Comparison of ENCODE assay signal across 16 mouse cellular contexts in the genomic region with DNA sequence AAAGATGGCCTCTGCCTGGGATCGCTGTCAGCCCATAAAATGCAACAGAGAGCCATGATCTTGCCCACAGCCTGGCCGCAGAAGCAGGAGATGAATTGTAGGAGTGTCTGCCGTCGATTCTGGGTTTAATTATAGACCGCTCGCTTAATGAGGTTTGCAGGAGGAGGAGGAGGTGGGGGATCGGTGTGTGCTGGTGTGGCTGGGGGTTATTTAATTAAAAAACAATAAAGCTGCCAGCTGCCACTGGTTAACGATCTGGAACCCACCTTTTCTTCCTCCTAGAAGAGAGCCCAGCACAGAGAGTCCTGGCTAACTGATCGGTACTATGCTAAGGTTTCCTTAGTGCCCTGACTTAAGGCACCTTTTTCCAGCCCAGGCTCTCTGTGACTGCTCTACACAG.
DNase-seq lines count a peak whose midpoint lies in the region; ATAC-seq and TF ChIP-seq lines count a peak whose summit lies in the region.
"Had no signal": no experiment of that assay in that cellular context is flagged by ENCODE, and none has a peak within 500 bp of the region (broad histone marks: within the 10 kb centered on the region; RNA-seq: fewer than 3 reads in every experiment).

No protein-coding gene starts in this region.

- H3K27me3 ChIP-seq in kidney, embryonic 15.5 days = peaks cover 78% of the 10 kb centered on the region
- no peaks in the 10 kb centered on the region for H3K27me3 ChIP-seq in kidney, adult 2 months (replicated peaks; ENCODE audit: control insufficient read depth, insufficient read depth, low read length)
- no peaks in the 10 kb centered on the region for H3K27me3 ChIP-seq in hindbrain, embryonic 14.5 days (ENCODE audit: control insufficient read depth, insufficient read depth, low read length)
- H3K27me3 ChIP-seq in neural tube, embryonic 14.5 days (ENCODE audit: control insufficient read depth, insufficient read depth, low read length) = no peaks in the 10 kb centered on the region
- H3K27me3 ChIP-seq: lung, embryonic 15.5 days had no signal

- no peak overlapping the region for H3K27ac ChIP-seq in kidney, embryonic 15.5 days
- no peak overlapping the region for H3K27ac ChIP-seq in kidney, adult 2 months (ENCODE audit: insufficient read depth, low read depth, low read length)
- H3K27ac ChIP-seq in hindbrain, embryonic 14.5 days = no peak overlapping the region
- no peak overlapping the region for H3K27ac ChIP-seq in neural tube, embryonic 14.5 days (ENCODE audit: low read depth, low read length)
- H3K27ac ChIP-seq: lung, embryonic 15.5 days had no signal

- 13% methylated on average over 9 of the region's 9 CpGs for WGBS in kidney, embryonic 15.5 days
- 34% methylated on average over 9 of the region's 9 CpGs for WGBS in kidney, adult 2 months
- 15% methylated on average over 9 of the region's 9 CpGs for WGBS in hindbrain, embryonic 14.5 days
- WGBS in neural tube, embryonic 14.5 days = 12% methylated on average over 9 of the region's 9 CpGs

- no peaks in the 10 kb centered on the region for H3K36me3 ChIP-seq in kidney, embryonic 15.5 days
- no peaks in the 10 kb centered on the region for H3K36me3 ChIP-seq in kidney, adult 2 months (ENCODE audit: control insufficient read depth, insufficient read depth, low read length)
- H3K36me3 ChIP-seq in hindbrain, embryonic 14.5 days (replicated peaks; ENCODE audit: control insufficient read depth, insufficient read depth) = no peaks in the 10 kb centered on the region
- no peaks in the 10 kb centered on the region for H3K36me3 ChIP-seq in neural tube, embryonic 14.5 days (ENCODE audit: control insufficient read depth, insufficient read depth, low read length)
- H3K36me3 ChIP-seq: lung, embryonic 15.5 days had no signal

- TF ChIP-seq POLR2A in kidney, adult 2 months (IDR thresholded peaks at IDR 0.05; ENCODE audit: low read depth, low read length) = no peak

- no peak for TF ChIP-seq CTCF in kidney, adult 2 months (conservative IDR thresholded peaks at IDR 0.05; ENCODE audit: insufficient read depth, insufficient read length, low read depth, low read length)

- ATAC-seq in kidney, embryonic 15.5 days (replicated peaks; ENCODE audit: low FRiP score) = peak; percentile 96
- peak; percentile 55; the same call in 1 of the 2 replicates for ATAC-seq in hindbrain, embryonic 14.5 days (ENCODE audit: low FRiP score)
- ATAC-seq in neural tube, embryonic 14.5 days (ENCODE audit: low read depth) = peak; percentile 82
- ATAC-seq: activated CD4-positive, CD25-positive, alpha-beta regulatory T cell, adult 4 months; intestine, postnatal 0 days had no signal

- H3K4me1 ChIP-seq in kidney, embryonic 15.5 days = peaks cover 11% of the 10 kb centered on the region
- H3K4me1 ChIP-seq in kidney, adult 2 months (ENCODE audit: control insufficient read depth, insufficient read depth, low read length) = no peaks in the 10 kb centered on the region
- no peaks in the 10 kb centered on the region; the same call in 1 of the 2 replicates for H3K4me1 ChIP-seq in hindbrain, embryonic 14.5 days (replicated peaks; ENCODE audit: control insufficient read depth, insufficient read depth, low read length)
- H3K4me1 ChIP-seq in neural tube, embryonic 14.5 days (ENCODE audit: control insufficient read depth, insufficient read depth, low read length) = no peaks in the 10 kb centered on the region
- H3K4me1 ChIP-seq: lung, embryonic 15.5 days had no signal

- no peaks in the 10 kb centered on the region for H3K9me3 ChIP-seq in kidney, embryonic 15.5 days (replicated peaks)
- H3K9me3 ChIP-seq in hindbrain, embryonic 14.5 days (ENCODE audit: control insufficient read depth, low read length) = no peaks in the 10 kb centered on the region
- no peaks in the 10 kb centered on the region for H3K9me3 ChIP-seq in neural tube, embryonic 14.5 days (ENCODE audit: control insufficient read depth, low read length)
- H3K9me3 ChIP-seq: lung, embryonic 15.5 days had no signal

- DNase-seq in embryo, embryonic 10 days (ENCODE audit: low spot score) = peak; percentile 35
- DNase-seq in embryo, embryonic 10.5 days (ENCODE audit: low spot score) = no peak
- no peak for DNase-seq in kidney, adult 2 months
- no peak for DNase-seq in hindbrain, embryonic 14.5 days (ENCODE audit: low spot score)
- DNase-seq in ovary, postnatal 14 days (ENCODE audit: low spot score) = no peak
- DNase-seq in left cerebral cortex, adult 11 months (ENCODE audit: low spot score) = no peak
- DNase-seq: cerebellum, postnatal 14 days; gastrocnemius, postnatal 36 days; right cerebral cortex, postnatal 14 days; thymus, postnatal 36 days had no signal

- no peak overlapping the region for H3K4me3 ChIP-seq in kidney, embryonic 15.5 days (replicated peaks)
- no peak overlapping the region for H3K4me3 ChIP-seq in kidney, adult 2 months (ENCODE audit: insufficient read depth, low read depth, low read length)
- no peak overlapping the region for H3K4me3 ChIP-seq in hindbrain, embryonic 14.5 days (replicated peaks; ENCODE audit: low read length)
- H3K4me3 ChIP-seq in neural tube, embryonic 14.5 days (ENCODE audit: low read depth, low read length) = no peak overlapping the region
- H3K4me3 ChIP-seq: lung, embryonic 15.5 days had no signal

- no peak overlapping the region for H3K9ac ChIP-seq in kidney, embryonic 15.5 days
- H3K9ac ChIP-seq in hindbrain, embryonic 14.5 days = no peak overlapping the region
- no peak overlapping the region for H3K9ac ChIP-seq in neural tube, embryonic 14.5 days (replicated peaks; ENCODE audit: low read depth, low read length)
- H3K9ac ChIP-seq: lung, embryonic 15.5 days had no signal

- no peak overlapping the region for H3K4me2 ChIP-seq in kidney, embryonic 15.5 days
- H3K4me2 ChIP-seq in hindbrain, embryonic 14.5 days (replicated peaks) = no peak overlapping the region
- no peak overlapping the region for H3K4me2 ChIP-seq in neural tube, embryonic 14.5 days (ENCODE audit: low read depth, low read length)
- H3K4me2 ChIP-seq: heart, embryonic 11.5 days; lung, embryonic 15.5 days had no signal
